Mouse (Mus musculus): ENCODE data around the gene 4921536K21Rik. TPM values are rescaled to one million over a fixed set of nuclear protein-coding genes. Genes with fewer than 3 reads are reported as not detected.

4921536K21Rik gene
- polyA plus RNA-seq, 1 experiment, result 56.7 TPM

DNA sequence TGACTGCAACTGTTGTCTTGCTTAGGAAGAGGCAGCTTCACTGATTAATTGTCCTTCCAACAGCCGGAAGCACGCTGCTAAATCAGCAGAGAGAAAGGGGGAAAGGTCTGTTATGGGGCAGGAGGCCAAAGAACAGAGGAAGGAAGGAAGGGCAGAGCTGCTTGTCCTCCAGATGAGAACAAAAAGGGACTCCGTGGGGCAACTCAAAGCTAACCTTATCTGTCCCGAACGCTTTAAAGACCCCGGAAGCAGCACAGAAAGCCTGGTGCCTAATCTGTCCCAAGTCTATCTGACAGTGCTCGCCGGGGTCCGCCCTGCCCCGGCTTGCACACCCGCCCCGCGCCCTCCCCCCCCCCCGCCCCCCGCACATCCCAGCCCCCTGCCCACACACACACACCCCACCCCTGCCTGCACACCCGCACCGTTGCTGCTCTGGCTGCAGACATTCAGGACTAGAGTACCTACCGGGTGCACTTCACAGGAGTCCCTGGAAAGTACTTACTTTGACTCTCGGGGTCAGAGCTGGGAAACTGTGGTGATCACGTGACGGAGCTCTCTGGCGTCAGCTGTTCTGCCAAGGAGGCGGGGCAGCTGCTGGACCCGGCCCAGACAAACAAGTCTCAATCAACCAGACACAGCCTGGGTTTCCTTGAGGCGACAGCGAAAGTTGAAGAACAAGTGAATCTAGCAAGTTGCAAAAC is 36.8 kb upstream of the 4921536K21Rik start, which contains the start of gene Tcn2:
TSS of gene Tcn2 (minus strand) at position 649 of the 701 bp plus-strand sequence.
- TF ChIP-seq POLR2A (IDR thresholded peaks at IDR 0.05; ENCODE audit: control insufficient read depth, low read depth, low read length), result no peak
- no peak for TF ChIP-seq CTCF (IDR thresholded peaks at IDR 0.05; ENCODE audit: control insufficient read depth, insufficient read depth, insufficient replicate concordance, low read depth, low read length)
- Histone ChIP-seq H3K27me3 (ENCODE audit: control insufficient read depth, insufficient read depth, low read length) (no peaks in the 10 kb centered on the region), H3K27ac (ENCODE audit: control insufficient read depth, insufficient read depth, low read depth, low read length) (no peak within 1 kb of the TSS), H3K4me1 (ENCODE audit: control insufficient read depth, insufficient read depth, low read length) (peaks cover 3% of the 10 kb centered on the region), H3K4me3 (ENCODE audit: control insufficient read depth, low read depth, low read length) (peak within 1 kb of the TSS; percentile 51), H3K36me3 (ENCODE audit: control insufficient read depth, insufficient read depth, low read length) (no peaks in the 10 kb centered on the region)

GRCm38 (mm10) chr11:3930931-3931330 is 36.0 kb upstream of the 4921536K21Rik start:
- Histone ChIP-seq H3K4me3 (ENCODE audit: control insufficient read depth, low read depth, low read length) (no peak overlapping the region), H3K4me1 (ENCODE audit: control insufficient read depth, insufficient read depth, low read length) (peaks cover 3% of the 10 kb centered on the region), H3K27me3 (ENCODE audit: control insufficient read depth, insufficient read depth, low read length) (no peaks in the 10 kb centered on the region), H3K27ac (ENCODE audit: control insufficient read depth, insufficient read depth, low read depth, low read length) (no peak overlapping the region), H3K36me3 (ENCODE audit: control insufficient read depth, insufficient read depth, low read length) (no peaks in the 10 kb centered on the region)
- TF ChIP-seq POLR2A (IDR thresholded peaks at IDR 0.05; ENCODE audit: control insufficient read depth, low read depth, low read length) (no peak), CTCF (IDR thresholded peaks at IDR 0.05; ENCODE audit: control insufficient read depth, insufficient read depth, insufficient replicate concordance, low read depth, low read length) (no peak)

GRCm38 (mm10) chr11:3930019-3930418 is 35.1 kb upstream of the 4921536K21Rik start:
- no peaks in the 10 kb centered on the region for H3K36me3 ChIP-seq (ENCODE audit: control insufficient read depth, insufficient read depth, low read length)
- H3K4me1 ChIP-seq (ENCODE audit: control insufficient read depth, insufficient read depth, low read length), result peaks cover 3% of the 10 kb centered on the region
- no peak for TF ChIP-seq POLR2A (IDR thresholded peaks at IDR 0.05; ENCODE audit: control insufficient read depth, low read depth, low read length)
- no peak for TF ChIP-seq CTCF (IDR thresholded peaks at IDR 0.05; ENCODE audit: control insufficient read depth, insufficient read depth, insufficient replicate concordance, low read depth, low read length)
- no peak overlapping the region for H3K4me3 ChIP-seq (ENCODE audit: control insufficient read depth, low read depth, low read length)
- H3K27ac ChIP-seq (ENCODE audit: control insufficient read depth, insufficient read depth, low read depth, low read length), result no peak overlapping the region
- H3K27me3 ChIP-seq (ENCODE audit: control insufficient read depth, insufficient read depth, low read length), result no peaks in the 10 kb centered on the region

DNA sequence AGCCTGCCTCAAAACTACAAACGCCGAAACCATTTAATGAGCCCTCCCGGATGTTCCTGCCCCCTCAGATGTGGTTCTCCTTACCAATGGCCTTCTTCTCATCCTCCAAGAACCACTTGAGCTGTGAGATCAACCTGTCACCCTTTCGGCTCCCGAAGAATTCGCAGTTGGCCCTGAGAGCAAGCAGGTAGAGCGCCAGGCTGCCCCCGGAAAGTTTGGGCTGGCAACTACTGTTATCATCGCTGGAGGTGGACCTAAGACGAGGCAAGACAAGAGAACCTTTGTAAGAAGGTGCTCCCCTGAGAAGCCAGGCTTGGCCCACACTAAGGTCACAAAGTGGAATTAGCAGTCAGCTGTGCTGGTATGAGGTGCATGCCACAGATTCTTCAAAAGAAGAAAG is 31.0 kb upstream of the 4921536K21Rik start:
- Histone ChIP-seq H3K4me1 (ENCODE audit: control insufficient read depth, insufficient read depth, low read length) (no peaks in the 10 kb centered on the region), H3K4me3 (ENCODE audit: control insufficient read depth, low read depth, low read length) (no peak overlapping the region), H3K36me3 (ENCODE audit: control insufficient read depth, insufficient read depth, low read length) (no peaks in the 10 kb centered on the region), H3K27ac (ENCODE audit: control insufficient read depth, insufficient read depth, low read depth, low read length) (no peak overlapping the region), H3K27me3 (ENCODE audit: control insufficient read depth, insufficient read depth, low read length) (no peaks in the 10 kb centered on the region)
- no peak for TF ChIP-seq CTCF (IDR thresholded peaks at IDR 0.05; ENCODE audit: control insufficient read depth, insufficient read depth, insufficient replicate concordance, low read depth, low read length)
- no peak for TF ChIP-seq POLR2A (IDR thresholded peaks at IDR 0.05; ENCODE audit: control insufficient read depth, low read depth, low read length)

DNA sequence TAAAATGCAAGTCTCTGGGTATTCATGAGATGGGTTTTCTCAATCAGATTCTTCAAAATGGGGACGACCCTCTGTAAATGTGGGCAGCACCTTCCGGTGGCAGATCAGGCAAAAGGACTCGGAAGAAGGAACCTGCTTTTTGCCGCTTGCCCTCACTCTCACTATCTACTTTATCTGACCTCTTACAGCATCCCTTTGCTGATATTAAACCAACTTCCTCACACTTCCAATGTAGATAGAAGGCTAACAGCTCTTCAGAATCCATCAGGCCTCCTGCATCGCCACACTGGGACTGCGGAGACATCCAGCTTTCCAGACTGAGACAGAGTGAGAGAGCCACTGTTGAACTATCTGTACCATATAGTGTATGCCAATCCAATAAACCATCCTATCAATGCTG is 27.8 kb upstream of the 4921536K21Rik start:
- Histone ChIP-seq H3K4me3 (ENCODE audit: control insufficient read depth, low read depth, low read length) (no peak overlapping the region), H3K4me1 (ENCODE audit: control insufficient read depth, insufficient read depth, low read length) (no peaks in the 10 kb centered on the region), H3K27ac (ENCODE audit: control insufficient read depth, insufficient read depth, low read depth, low read length) (no peak overlapping the region), H3K36me3 (ENCODE audit: control insufficient read depth, insufficient read depth, low read length) (no peaks in the 10 kb centered on the region), H3K27me3 (ENCODE audit: control insufficient read depth, insufficient read depth, low read length) (no peaks in the 10 kb centered on the region)
- TF ChIP-seq CTCF (IDR thresholded peaks at IDR 0.05; ENCODE audit: control insufficient read depth, insufficient read depth, insufficient replicate concordance, low read depth, low read length), result no peak

- no peaks in the 10 kb centered on the region for H3K27me3 ChIP-seq (ENCODE audit: control insufficient read depth, insufficient read depth, low read length)
- TF ChIP-seq CTCF (IDR thresholded peaks at IDR 0.05; ENCODE audit: control insufficient read depth, insufficient read depth, insufficient replicate concordance, low read depth, low read length) (no peak), POLR2A (IDR thresholded peaks at IDR 0.05; ENCODE audit: control insufficient read depth, low read depth, low read length) (no peak)
- no peak overlapping the region for H3K27ac ChIP-seq (ENCODE audit: control insufficient read depth, insufficient read depth, low read depth, low read length)
- H3K4me1 ChIP-seq (ENCODE audit: control insufficient read depth, insufficient read depth, low read length), result no peaks in the 10 kb centered on the region
- H3K4me3 ChIP-seq (ENCODE audit: control insufficient read depth, low read depth, low read length), result no peak overlapping the region
- no peaks in the 10 kb centered on the region for H3K36me3 ChIP-seq (ENCODE audit: control insufficient read depth, insufficient read depth, low read length)
Measured at GRCm38 (mm10) chr11:3922115-3922514, 27.2 kb upstream of the 4921536K21Rik start.

DNA sequence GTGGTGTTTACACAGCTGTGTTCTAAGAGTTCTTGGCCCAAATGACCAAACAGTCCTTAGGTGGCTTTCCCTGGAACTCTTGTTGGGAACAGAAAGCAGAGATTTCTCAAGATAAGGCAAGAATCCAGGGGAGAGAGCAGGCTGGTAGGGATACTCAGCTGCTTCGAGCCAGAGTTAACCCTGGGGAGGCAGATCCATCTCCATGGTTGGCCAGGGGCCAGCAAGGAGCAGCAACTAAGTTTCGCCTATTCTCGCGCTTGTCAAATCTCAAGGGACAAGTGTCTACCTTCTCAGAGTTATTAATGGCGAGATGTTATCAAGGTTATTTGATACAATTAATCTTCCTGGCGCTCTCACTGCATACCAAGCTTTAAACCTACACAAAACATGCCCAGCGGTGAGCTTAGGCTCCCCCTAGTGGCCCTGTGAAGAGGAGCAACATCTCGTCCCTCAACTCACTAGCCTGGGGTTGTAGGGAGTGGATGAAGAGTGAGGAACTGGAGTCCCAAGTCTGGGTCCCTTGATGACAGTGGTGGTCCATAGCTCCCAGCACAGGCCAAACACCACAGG is 26.5 kb upstream of the 4921536K21Rik start:
- Histone ChIP-seq H3K36me3 (ENCODE audit: control insufficient read depth, insufficient read depth, low read length) (no peaks in the 10 kb centered on the region), H3K27me3 (ENCODE audit: control insufficient read depth, insufficient read depth, low read length) (no peaks in the 10 kb centered on the region), H3K4me3 (ENCODE audit: control insufficient read depth, low read depth, low read length) (no peak overlapping the region), H3K4me1 (ENCODE audit: control insufficient read depth, insufficient read depth, low read length) (no peaks in the 10 kb centered on the region), H3K27ac (ENCODE audit: control insufficient read depth, insufficient read depth, low read depth, low read length) (no peak overlapping the region)
- peak; percentile 72; the same call in 1 of the 2 replicates for TF ChIP-seq CTCF (IDR thresholded peaks at IDR 0.05; ENCODE audit: control insufficient read depth, insufficient read depth, insufficient replicate concordance, low read depth, low read length)
- no peak for TF ChIP-seq POLR2A (IDR thresholded peaks at IDR 0.05; ENCODE audit: control insufficient read depth, low read depth, low read length)

All from testis, adult 2 months (tissue).